Mouse (Mus musculus) forebrain, embryonic 10.5 days (tissue): ENCODE data around the gene Gm10553. TPM values are rescaled to one million over a fixed set of nuclear protein-coding genes. Genes with fewer than 3 reads are reported as not detected.
"Not testable (repeated sequence)": the region's sequence is repeated elsewhere in the genome, so short reads cannot be mapped to it uniquely, and the experiment has no call there.

Experiments used
- DNase-seq: peaks from one replicate; pipeline ENCODE4 v3.0.0-alpha.2; 2017; ENCODE audit warnings: low spot score; ENCODE audit errors: extremely low spot score
- H3K27ac ChIP-seq: fragments of 300-500 bp; sonication (generic); 2 replicates; pipeline ENCODE4 v1.5.1; 2016; ENCODE audit warnings: mild to moderate bottlenecking
- H3K27me3 ChIP-seq: fragments of 300-500 bp; sonication (generic); 2 replicates; pipeline ENCODE4 v1.6.1; 2016; ENCODE audit warnings: mild to moderate bottlenecking; ENCODE audit not compliant: poor library complexity, severe bottlenecking
- H3K36me3 ChIP-seq: fragments of 300-500 bp; sonication (generic); replicated peaks from 2 replicates; pipeline ENCODE4 v1.6.1; 2016; ENCODE audit warnings: mild to moderate bottlenecking, moderate library complexity
- H3K4me1 ChIP-seq: fragments of 300-500 bp; sonication (generic); 2 replicates; pipeline ENCODE4 v1.6.1; 2016
- H3K4me3 ChIP-seq: fragments of 300-500 bp; sonication (generic); 2 replicates; pipeline ENCODE4 v1.5.1; 2016; ENCODE audit warnings: mild to moderate bottlenecking, moderate library complexity
- H3K9me3 ChIP-seq: fragments of 300-500 bp; sonication (generic); 2 replicates; pipeline ENCODE4 v1.6.1; 2016; ENCODE audit warnings: mild to moderate bottlenecking, moderate library complexity
- WGBS: fragments of 180-500 bp; shearing (Covaris S2); methylation state at CpG from one replicate; pipeline ENCODE4 v1.1.7; 2016; 5-methylcytosine and 5-hydroxymethylcytosine counted together
- polyA plus RNA-seq: library from polyadenylated mRNA; unstranded; fragments of >200 nt; fragmentation: Nextera tagmentation; extraction: Ambion mirVana; gene quantifications from 2 replicates; pipeline ENCODE4 v1.2.1, GENCODE M21; 2016

The Gm10553 gene
- not detected in 2 replicates for polyA plus RNA-seq

DNA sequence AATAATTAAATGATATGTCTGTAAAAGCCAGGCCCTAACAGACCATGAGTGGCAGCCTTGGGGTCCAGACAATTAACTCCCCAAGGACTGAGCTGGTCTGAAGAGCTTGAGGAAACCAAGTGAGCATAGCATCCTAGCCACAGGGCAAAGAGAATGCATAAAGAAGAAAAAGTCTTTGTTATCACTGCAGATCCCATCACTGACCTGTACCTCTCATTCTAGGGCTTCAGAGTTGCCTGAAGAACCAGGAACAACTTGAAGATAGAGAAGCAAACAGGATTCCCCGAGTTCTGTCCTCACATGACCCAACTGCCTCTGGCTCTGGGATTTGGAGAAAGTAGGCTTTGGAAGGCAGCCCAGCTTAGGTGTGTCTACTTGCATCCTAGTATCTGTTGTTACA lies at the start of gene Gm10553:
TSS of gene Gm10553 (plus strand) at position 301 of the 400 bp plus-strand sequence.
- not testable (repeated sequence) for DNase-seq, H3K4me3 ChIP-seq, H3K4me1 ChIP-seq, H3K27me3 ChIP-seq, H3K36me3 ChIP-seq, H3K27ac ChIP-seq
- peaks cover 11% of the 10 kb centered on the region; the same call in 1 of the 2 replicates for H3K9me3 ChIP-seq
- 70% methylated on average over 1 of the region's 1 CpGs for WGBS

DNA sequence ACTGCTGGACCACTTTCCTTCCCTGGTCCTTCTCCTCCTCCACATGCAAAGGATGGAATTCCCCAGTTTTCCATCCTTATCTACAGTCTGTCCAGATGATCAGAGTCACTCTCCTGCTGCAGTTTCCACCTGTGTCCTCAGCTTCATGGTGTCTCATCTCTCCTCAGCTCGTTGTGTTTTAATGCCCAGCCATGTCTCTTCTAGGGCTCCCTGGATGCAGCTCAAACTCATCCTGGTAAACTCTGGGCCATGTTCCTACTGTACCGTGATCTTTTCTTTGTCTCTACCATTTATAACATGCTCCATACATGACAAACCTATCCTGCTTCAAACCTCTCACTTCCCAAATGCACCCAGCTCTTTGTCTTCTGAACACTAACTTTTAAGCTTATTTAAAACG lies 28.3 kb upstream of the Gm10553 start:
- not testable (repeated sequence) for H3K4me3 ChIP-seq, H3K36me3 ChIP-seq, H3K27me3 ChIP-seq, H3K27ac ChIP-seq, DNase-seq, H3K4me1 ChIP-seq
- H3K9me3 ChIP-seq, result peaks cover 11% of the 10 kb centered on the region
- WGBS, result 73% methylated on average over 3 of the region's 3 CpGs

DNA sequence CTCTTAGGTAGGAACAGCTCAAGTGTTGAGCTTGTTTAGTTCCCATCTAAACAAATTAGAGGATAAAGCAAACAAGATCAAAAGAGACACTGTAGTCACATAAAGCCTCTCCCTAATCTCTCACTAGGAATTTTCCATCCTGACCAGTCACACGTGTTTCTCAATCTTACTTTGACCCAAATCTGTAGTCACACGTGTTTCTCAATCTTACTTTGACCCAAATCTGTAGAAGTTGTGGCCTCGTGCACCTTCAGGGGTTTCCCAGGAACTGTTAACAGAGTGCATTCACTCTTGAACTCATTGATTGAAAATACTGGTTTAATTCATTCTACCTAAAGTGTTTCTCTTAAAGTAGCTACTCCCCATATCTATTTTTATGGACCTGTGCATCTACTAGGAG lies 26.9 kb upstream of the Gm10553 start:
- not testable (repeated sequence) for H3K27me3 ChIP-seq

DNA sequence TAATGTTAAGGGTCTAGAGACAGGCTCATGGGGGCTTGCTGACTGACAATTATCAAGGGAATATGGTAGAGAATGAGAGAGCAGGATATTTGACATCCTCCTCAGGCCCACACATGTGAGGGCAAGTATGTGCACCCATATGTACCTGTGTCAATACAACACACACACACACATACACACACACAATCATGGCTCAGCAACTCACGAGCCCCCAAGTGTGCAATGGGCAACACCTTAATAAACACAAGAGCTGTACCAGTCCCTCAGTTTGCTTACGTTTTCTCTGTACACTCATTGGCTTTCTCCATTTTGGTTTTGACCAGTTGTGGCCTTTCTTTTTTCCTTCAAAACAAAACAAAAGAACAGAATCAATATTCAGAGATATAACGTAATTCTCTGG lies 15.2 kb upstream of the Gm10553 start:
- H3K4me3 ChIP-seq, H3K9me3 ChIP-seq, H3K36me3 ChIP-seq, H3K27ac ChIP-seq, H3K27me3 ChIP-seq, DNase-seq, H3K4me1 ChIP-seq: not testable (repeated sequence)
- 63% methylated on average over 3 of the region's 3 CpGs for WGBS

More for the DNA sequence above, 26.9 kb upstream of the Gm10553 start:
- 66% methylated on average over 3 of the region's 3 CpGs for WGBS
- peaks cover 11% of the 10 kb centered on the region for H3K9me3 ChIP-seq
- not testable (repeated sequence) for H3K4me3 ChIP-seq, H3K36me3 ChIP-seq, H3K4me1 ChIP-seq, H3K27ac ChIP-seq, DNase-seq

DNA sequence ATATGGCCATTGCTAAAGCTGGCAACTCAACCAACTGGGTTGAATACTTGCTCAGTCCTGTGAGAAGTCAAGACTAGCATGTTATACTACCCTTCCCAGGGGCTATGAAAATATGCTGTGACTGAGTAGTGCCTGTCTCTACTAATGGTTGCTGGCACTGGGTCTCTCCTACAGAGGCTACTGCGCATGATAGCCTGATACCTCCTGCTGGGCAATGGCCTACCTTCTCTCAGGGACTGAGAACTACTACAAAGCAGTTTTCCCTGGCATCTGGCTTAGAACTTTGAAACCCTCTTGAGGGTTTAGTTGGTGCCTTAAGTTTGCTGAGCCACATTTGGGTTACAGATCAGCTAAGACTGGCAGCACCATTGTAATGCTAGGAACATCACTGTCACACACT lies 13.8 kb upstream of the Gm10553 start:
- not testable (repeated sequence) for H3K27me3 ChIP-seq, H3K4me1 ChIP-seq, DNase-seq, H3K4me3 ChIP-seq, H3K9me3 ChIP-seq, H3K27ac ChIP-seq, H3K36me3 ChIP-seq
- 59% methylated on average over 1 of the region's 1 CpGs for WGBS

DNA sequence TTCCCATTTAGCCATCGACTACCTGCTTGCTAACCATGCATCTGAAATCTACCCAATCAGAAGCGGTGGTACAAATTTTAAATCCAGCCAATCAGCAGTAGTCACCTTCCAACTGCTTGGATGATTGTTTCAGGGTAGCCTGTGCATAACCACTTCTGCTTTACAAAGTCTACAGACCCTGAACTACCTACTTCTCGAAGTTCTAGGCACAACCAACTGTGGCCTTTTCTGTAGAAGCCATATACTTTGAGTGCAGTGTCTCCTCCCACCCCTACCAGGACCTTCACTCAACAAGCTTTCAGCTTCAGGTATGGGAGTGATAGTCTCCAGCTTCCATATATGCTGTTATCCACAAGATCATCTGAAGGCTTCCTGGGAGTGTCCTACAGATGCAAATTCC lies 7.8 kb upstream of the Gm10553 start:
- H3K4me3 ChIP-seq, H3K9me3 ChIP-seq, H3K36me3 ChIP-seq, DNase-seq, H3K27ac ChIP-seq, H3K27me3 ChIP-seq, H3K4me1 ChIP-seq: not testable (repeated sequence)
- WGBS, result 48% methylated on average over 1 of the region's 3 CpGs

DNA sequence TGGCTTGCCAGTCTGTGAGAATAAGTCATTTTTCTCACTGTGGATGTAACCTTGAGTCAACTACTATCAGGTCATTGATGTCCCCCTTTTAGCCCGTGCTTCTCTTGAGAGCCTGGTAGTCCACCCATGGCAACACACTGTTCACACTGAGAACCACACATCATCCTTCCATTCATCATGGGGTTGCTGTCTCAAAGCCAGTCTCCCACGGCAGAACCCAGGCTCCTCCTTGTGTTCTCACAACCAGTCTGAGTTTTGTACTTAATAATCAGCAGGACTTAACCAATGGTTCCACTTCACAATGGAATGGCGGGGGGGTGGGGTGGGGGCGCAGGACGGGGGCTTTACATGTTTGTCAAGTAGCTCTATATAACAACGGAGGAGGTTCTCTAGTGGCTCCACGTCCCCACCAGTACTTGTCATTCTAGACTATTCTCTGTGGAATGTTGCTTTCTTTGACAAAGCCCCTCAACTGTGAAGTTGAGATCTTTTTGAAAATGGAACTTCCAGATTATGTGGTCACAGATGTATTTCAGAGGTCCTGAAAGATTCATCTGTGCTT lies 6.9 kb upstream of the Gm10553 start:
- H3K9me3 ChIP-seq, result peaks cover 13% of the 10 kb centered on the region
- not testable (repeated sequence) for DNase-seq, H3K4me3 ChIP-seq, H3K27me3 ChIP-seq, H3K36me3 ChIP-seq, H3K4me1 ChIP-seq, H3K27ac ChIP-seq
- WGBS, result 85% methylated on average over 7 of the region's 7 CpGs

DNA sequence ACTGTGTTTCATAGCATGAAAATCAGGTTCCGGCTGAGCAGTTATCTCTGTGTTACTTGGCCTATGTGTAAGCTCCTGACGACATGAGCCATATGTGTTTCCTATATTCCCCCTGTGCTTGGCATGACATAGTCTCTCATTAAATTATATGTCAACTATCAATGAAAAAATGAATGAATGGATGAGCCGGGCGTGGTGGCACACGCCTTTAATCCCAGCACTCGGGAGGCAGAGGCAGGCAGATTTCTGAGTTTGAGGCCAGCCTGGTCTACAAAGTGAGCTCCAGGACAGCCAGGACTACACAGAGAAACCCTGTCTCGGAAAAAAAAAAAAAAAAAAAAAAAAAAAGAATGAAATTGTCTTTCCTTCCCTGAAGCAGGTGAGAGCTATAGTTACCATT lies 883 bp upstream of the Gm10553 start:
- not testable (repeated sequence) for H3K27me3 ChIP-seq, H3K4me3 ChIP-seq, H3K27ac ChIP-seq, H3K36me3 ChIP-seq, DNase-seq, H3K4me1 ChIP-seq
- WGBS, result 79% methylated on average over 7 of the region's 7 CpGs
- peaks cover 11% of the 10 kb centered on the region; the same call in 1 of the 2 replicates for H3K9me3 ChIP-seq

DNA sequence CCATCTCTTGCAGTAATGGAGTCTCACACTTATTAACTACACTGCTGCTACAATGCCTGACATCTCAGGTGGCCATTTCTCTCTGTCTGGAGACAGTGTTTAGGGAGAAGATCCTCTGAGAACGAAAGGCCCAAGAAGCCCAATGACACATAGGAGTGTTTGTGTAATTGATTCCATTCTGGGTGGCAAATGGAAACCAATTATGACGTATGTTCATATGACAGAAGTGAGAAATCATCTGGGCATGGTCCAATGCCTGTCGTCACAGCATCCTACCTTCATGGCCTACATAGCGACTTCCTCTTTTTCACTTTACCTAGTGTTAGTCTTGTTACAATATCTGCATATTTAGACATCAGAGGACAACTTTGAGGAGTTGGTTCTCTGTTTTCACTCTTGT lies 1.8 kb downstream of the Gm10553 start:
- H3K36me3 ChIP-seq, H3K4me3 ChIP-seq, DNase-seq, H3K4me1 ChIP-seq, H3K27me3 ChIP-seq, H3K27ac ChIP-seq: not testable (repeated sequence)
- peaks cover 17% of the 10 kb centered on the region for H3K9me3 ChIP-seq
- WGBS, result 91% methylated on average over 4 of the region's 4 CpGs

DNA sequence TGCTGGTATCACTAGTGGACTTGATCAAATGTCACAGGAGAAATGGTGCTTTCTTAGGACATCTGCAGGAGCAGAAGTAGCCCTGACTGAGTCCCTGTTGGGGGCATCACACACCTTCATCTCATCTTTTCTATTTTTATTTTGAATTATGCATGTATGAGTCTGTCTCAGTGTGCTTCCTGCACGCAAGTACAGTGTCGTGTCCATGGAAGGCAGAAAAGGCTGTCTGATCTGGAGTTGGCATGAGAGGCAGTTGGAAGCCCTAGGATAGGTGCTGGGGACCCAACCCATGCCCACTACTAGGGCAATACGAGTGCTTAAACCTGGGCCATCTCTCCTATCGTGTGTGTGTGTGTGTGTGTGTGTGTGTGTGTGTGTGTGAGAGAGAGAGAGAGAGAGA lies 5.4 kb downstream of the Gm10553 start:
- H3K4me3 ChIP-seq, H3K27ac ChIP-seq, H3K36me3 ChIP-seq, H3K4me1 ChIP-seq, H3K27me3 ChIP-seq, DNase-seq: not testable (repeated sequence)
- 90% methylated on average over 4 of the region's 4 CpGs for whole genome bisulfite sequencing
- H3K9me3 ChIP-seq, result peaks cover 13% of the 10 kb centered on the region

DNA sequence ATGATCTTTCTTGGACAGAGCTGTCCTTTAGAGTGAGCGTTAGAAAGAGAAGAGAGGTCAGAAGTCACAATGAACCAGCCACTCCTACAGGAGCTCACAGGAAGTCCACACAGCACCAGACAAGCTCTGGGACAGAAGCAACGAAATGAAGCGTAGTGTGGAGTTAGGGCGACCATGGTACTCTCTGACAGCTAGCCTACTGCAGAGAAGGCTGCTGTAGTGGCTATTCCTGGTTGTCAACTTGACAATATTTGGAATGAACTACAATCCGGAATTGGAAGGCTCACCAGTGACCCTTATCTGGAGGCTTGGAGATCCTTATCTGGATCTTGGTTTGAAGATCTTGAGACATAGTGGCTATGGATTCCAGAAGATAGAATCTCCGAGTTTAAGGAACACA lies 6.0 kb downstream of the Gm10553 start:
- not testable (repeated sequence) for H3K4me1 ChIP-seq, H3K27ac ChIP-seq, H3K27me3 ChIP-seq, H3K36me3 ChIP-seq, H3K4me3 ChIP-seq, DNase-seq
- H3K9me3 ChIP-seq, result peaks cover 13% of the 10 kb centered on the region
- 75% methylated on average over 5 of the region's 6 CpGs for WGBS

DNA sequence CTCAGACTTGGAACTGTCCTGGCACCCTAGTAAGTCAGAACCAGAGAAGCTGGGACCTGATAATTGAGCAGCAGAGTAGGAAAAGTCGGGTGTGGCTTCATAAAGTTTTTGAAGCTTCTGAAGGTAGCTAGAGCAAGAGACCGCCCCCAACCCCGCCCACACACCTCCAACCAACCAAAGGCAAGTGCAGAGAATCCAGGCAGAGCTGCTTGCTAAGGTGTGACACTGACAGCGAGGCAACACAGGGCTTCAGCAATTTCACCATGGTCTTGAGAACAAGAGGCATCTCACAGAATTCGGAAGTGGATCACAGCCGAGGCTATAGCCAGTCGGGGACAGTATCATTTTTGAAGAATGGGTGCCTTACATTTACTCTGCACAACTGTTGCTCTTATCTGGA lies 9.8 kb downstream of the Gm10553 start, which contains the start of gene A530032D15Rik:
TSS of gene A530032D15Rik (minus strand) at position 101 of the 400 bp plus-strand sequence.
- H3K4me1 ChIP-seq, H3K4me3 ChIP-seq, DNase-seq, H3K36me3 ChIP-seq, H3K27me3 ChIP-seq, H3K27ac ChIP-seq: not testable (repeated sequence)
- peaks cover 19% of the 10 kb centered on the region for H3K9me3 ChIP-seq
- 100% methylated on average over 1 of the region's 7 CpGs for WGBS

DNA sequence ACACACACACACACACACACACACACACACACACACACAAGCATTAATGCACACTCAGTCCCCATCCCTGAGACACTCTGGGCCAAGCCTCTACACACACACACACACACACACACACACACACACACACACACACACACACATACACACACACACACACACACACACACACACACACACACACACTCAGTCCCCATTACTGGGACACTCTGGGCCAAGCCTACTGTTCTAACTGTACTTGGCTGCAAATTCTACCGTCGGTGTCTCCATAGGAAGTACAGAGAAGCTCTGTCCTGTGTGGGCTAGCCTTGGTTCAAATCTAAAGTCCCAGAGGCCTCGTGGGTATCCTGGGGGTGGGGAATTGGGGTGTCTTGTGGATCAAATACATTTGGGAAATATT lies 10.9 kb downstream of the Gm10553 start:
- H3K27ac ChIP-seq, DNase-seq, H3K4me3 ChIP-seq, H3K36me3 ChIP-seq, H3K27me3 ChIP-seq, H3K4me1 ChIP-seq: not testable (repeated sequence)
- 79% methylated on average over 3 of the region's 3 CpGs for WGBS
- peaks cover 16% of the 10 kb centered on the region for H3K9me3 ChIP-seq

DNA sequence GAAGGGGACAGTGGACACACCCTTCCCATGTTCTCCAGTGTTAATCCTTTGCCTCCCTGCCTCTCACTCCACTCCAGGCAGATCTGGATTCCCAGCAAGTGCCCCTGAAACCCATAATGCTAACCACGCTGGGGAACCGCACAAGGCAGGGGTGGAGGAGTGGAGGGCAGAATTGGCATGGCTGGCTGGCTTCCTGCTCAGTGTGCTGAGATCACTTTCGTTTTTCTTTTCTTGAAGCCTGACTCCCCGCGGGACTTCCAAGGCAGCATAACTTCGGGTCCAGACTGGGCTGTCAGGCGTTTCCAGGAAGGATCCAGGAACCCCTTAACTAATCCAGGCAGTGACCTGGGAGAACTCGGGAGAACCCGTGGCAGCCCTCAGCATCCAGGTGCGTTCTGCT lies 11.6 kb downstream of the Gm10553 start:
- not testable (repeated sequence) for H3K36me3 ChIP-seq, H3K27ac ChIP-seq, H3K4me3 ChIP-seq, H3K27me3 ChIP-seq, DNase-seq, H3K4me1 ChIP-seq
- H3K9me3 ChIP-seq, result peaks cover 13% of the 10 kb centered on the region
- 73% methylated on average over 10 of the region's 10 CpGs for WGBS
